Mouse (Mus musculus) heart, adult 2 months (tissue): Measurements from ENCODE around the gene Zdhhc6.

Experiments used
- CTCF ChIP-seq: fragments of 200-600 bp; IDR thresholded peaks from 2 replicates; pipeline ENCODE4 v1.8.1; 2022; ENCODE audit warnings: antibody characterized with exemption, mild to moderate bottlenecking, moderate library complexity
- EP300 ChIP-seq: fragments of 200-500 bp; IDR thresholded peaks from 2 replicates; pipeline ENCODE4 v1.6.1; 2011; ENCODE audit warnings: low read depth, low read length, control low read depth; ENCODE audit not compliant: insufficient read depth

GRCm38 (mm10) chr19:55340521-55340920 lies 24.7 kb upstream of the Zdhhc6 start:
- TF ChIP-seq CTCF (no peak), EP300 (no peak)
